Comparison of ENCODE assay signal across 18 mouse cellular contexts in the genomic region with DNA sequence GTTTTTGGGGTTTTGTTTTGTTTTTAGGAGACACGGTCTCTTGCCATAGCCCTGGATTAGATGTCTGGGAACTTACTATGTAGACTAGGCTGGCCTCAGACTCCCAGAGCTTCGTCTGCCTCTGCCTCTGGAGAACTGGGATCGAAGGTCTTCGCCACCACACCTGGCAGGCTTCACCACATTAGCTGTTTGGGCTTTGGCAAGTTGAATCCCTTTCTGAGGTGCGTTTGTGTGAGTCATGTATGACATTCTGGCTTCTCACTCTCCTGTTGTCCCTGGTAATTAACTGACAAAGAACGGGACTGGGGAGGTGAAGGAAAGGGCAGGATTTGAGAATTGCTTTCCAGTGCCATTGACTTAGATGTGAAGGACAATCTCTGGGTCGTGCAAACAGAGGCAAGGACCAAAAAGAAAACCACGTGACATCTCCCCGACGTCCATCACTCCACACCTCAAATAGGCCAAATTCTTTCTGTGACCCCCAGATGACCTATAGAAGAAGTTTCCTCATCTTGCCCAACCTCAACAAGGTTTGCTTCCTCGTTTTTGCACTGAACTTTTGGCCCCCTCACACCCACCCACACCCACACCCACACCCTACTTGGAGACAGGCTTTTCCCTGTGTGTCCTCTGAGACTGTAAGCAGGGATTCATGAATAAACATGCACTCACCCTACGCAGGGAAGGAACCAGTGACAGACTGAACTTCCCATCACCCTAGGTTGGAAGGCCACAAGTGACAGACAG. TPM values are rescaled to one million over a fixed set of nuclear protein-coding genes. Genes with fewer than 3 reads are reported as not detected.
DNase-seq lines count a peak whose midpoint lies in the region; ATAC-seq and TF ChIP-seq lines count a peak whose summit lies in the region.
"Had no signal": no experiment of that assay in that cellular context is flagged by ENCODE, and none has a peak within 500 bp of the region (broad histone marks: within the 10 kb centered on the region; RNA-seq: fewer than 3 reads in every experiment).

No protein-coding gene starts in this region.

- H3K4me1 ChIP-seq in ES-E14 (ENCODE audit: control insufficient read depth in 2 of 2, insufficient read depth in 2 of 2, low read length in 2 of 2, poor library complexity in 1 of 2) = peaks cover 8 to 11% of the 10 kb centered on the region in 2 experiments; a peak in 3 of 4 replicates
- no peaks in the 10 kb centered on the region for H3K4me1 ChIP-seq in stomach, embryonic 14.5 days (ENCODE audit: control insufficient read depth, insufficient read depth, low read length)
- H3K4me1 ChIP-seq: heart, embryonic 15.5 days; hindbrain, embryonic 10.5 days had no signal

- no peak overlapping the region for H3K9ac ChIP-seq in ES-E14 (ENCODE audit: insufficient read depth, low read depth, low read length, poor library complexity, severe bottlenecking)
- no peak overlapping the region for H3K9ac ChIP-seq in stomach, embryonic 14.5 days (replicated peaks; ENCODE audit: low read depth, low read length)
- H3K9ac ChIP-seq: heart, embryonic 15.5 days; liver, embryonic 14.5 days; neural tube, embryonic 15.5 days had no signal

- no peak overlapping the region for H3K4me2 ChIP-seq in stomach, embryonic 14.5 days (replicated peaks; ENCODE audit: low read depth, low read length)
- H3K4me2 ChIP-seq: heart, embryonic 15.5 days; neural tube, embryonic 15.5 days had no signal

- H3K27ac ChIP-seq in ES-E14 (ENCODE audit: insufficient read depth, low read depth, low read length, poor library complexity, severe bottlenecking) = peak overlapping the region; percentile 56; the same call in 1 of the 2 replicates
- H3K27ac ChIP-seq in stomach, embryonic 14.5 days (ENCODE audit: low read length) = no peak overlapping the region
- H3K27ac ChIP-seq: heart, embryonic 15.5 days; hindbrain, embryonic 10.5 days; liver, embryonic 14.5 days; neural tube, embryonic 15.5 days had no signal

- 43% methylated on average over 12 of the region's 12 CpGs for WGBS in stomach, embryonic 14.5 days

- in situ Hi-C loops in ES-E14 (cut with MboI; ENCODE audit: low sequenced_read_pairs in 2 of 2, unreplicated experiment in 2 of 2) = loop anchor here in 1 of 2 experiments (5.0 kb wide), 1 partner anchor 73 kb away; no protein-coding TSS in a partner anchor

- no peak overlapping the region for H3K4me3 ChIP-seq in ES-E14 (ENCODE audit: insufficient read depth in 1 of 2, low read depth in 1 of 2, low read length in 2 of 2, poor library complexity in 1 of 2, severe bottlenecking in 1 of 2)
- H3K4me3 ChIP-seq in stomach, embryonic 14.5 days (ENCODE audit: low read depth, low read length) = no peak overlapping the region
- H3K4me3 ChIP-seq: heart, embryonic 15.5 days; hindbrain, embryonic 10.5 days; neural tube, embryonic 15.5 days had no signal

- no peaks in the 10 kb centered on the region for H3K9me3 ChIP-seq in ES-E14 (ENCODE audit: control insufficient read depth, insufficient read depth, low read depth, low read length)
- no peaks in the 10 kb centered on the region for H3K9me3 ChIP-seq in stomach, embryonic 14.5 days (ENCODE audit: control insufficient read depth, low read depth, low read length)
- H3K9me3 ChIP-seq: heart, embryonic 15.5 days; hindbrain, embryonic 10.5 days; neural tube, embryonic 15.5 days had no signal

- no peaks in the 10 kb centered on the region for H3K36me3 ChIP-seq in ES-E14 (ENCODE audit: control insufficient read depth, insufficient read depth, low read length, poor library complexity, severe bottlenecking)
- no peaks in the 10 kb centered on the region for H3K36me3 ChIP-seq in stomach, embryonic 14.5 days (ENCODE audit: control insufficient read depth, insufficient read depth, low read length)
- H3K36me3 ChIP-seq: heart, embryonic 15.5 days; hindbrain, embryonic 10.5 days; neural tube, embryonic 15.5 days had no signal

- no peaks in the 10 kb centered on the region for H3K27me3 ChIP-seq in stomach, embryonic 14.5 days (ENCODE audit: control insufficient read depth, insufficient read depth, low read length)
- H3K27me3 ChIP-seq: CH12.LX; heart, embryonic 15.5 days; neural tube, embryonic 15.5 days; Patski had no signal

- DNase-seq in ES-E14 (ENCODE audit: low read depth, low spot score) = no peak
- DNase-seq in lung, postnatal 14 days = peak; percentile 16
- DNase-seq in layer of hippocampus, postnatal 10 days (ENCODE audit: low spot score in 2 of 2) = no peak
- DNase-seq in kidney, postnatal 36 days = no peak
- DNase-seq in frontal cortex, postnatal 36 days (ENCODE audit: low spot score in 2 of 2) = no peak
- DNase-seq: heart, adult 11 months; kidney, adult 11 months; kidney, postnatal 4 days; left cerebral cortex, postnatal 4 days; retina, postnatal 1 day had no signal

- ATAC-seq in granulocyte monocyte progenitor cell, adult 5-6 weeks (replicated peaks; ENCODE audit: poor library complexity, severe bottlenecking) = peak; percentile 21
- peak; percentile 30; the same call in 1 of the 2 replicates for ATAC-seq in stomach, embryonic 14.5 days (ENCODE audit: insufficient number of reproducible peaks, insufficient read depth, low FRiP score, low read depth)
- ATAC-seq: Patski had no signal

TF ChIP-seq in ES-E14, 5 proteins besides CTCF, POLR2A, EP300 and RAD21:
- TF ChIP-seq CHD2 (IDR thresholded peaks at IDR 0.05; ENCODE audit: low read depth, low read length) (no peak), MAFK (IDR thresholded peaks at IDR 0.05; ENCODE audit: insufficient read depth, low read depth, low read length) (no peak), HCFC1 (IDR thresholded peaks at IDR 0.05; ENCODE audit: borderline replicate concordance, insufficient read depth, low read length) (no peak), ZNF384 (IDR thresholded peaks at IDR 0.05; ENCODE audit: low read depth, low read length) (no peak), ZC3H11A (IDR thresholded peaks at IDR 0.05; ENCODE audit: borderline replicate concordance, low read depth, low read length) (no peak)

RNA-seq across cellular contexts. Expression of a gene that starts 4.8 kb away (rescaled TPM):
- total RNA-seq in ES-E14 (2012; rRNA removed) = 15.4 and 23.7 TPM in 2 replicates
- total RNA-seq in granulocyte monocyte progenitor cell, adult 5-6 weeks (2014; fragmentation: Nextera tagmentation) = 7.2 and 9.3 TPM in 2 replicates
- 1.8 and 4.3 TPM in 2 replicates for total RNA-seq in granulocyte monocyte progenitor cell, adult 5-6 weeks (2017)
- 6.5 and 8.2 TPM in 2 replicates for polyA plus RNA-seq in stomach, embryonic 14.5 days (2014; fragmentation: Nextera tagmentation; extraction: Ambion mirVana)
- 10 to 100 TPM; 15.0 to 17.3 TPM for total RNA-seq in layer of hippocampus, postnatal 10 days (2021)

RNA-seq across cellular contexts. Expression of a gene that starts 15.1 kb away (rescaled TPM):
- 21.1 and 21.2 TPM in 2 replicates for total RNA-seq in ES-E14 (2012; rRNA removed)
- total RNA-seq in granulocyte monocyte progenitor cell, adult 5-6 weeks (2014; fragmentation: Nextera tagmentation) = 12.0 and 14.8 TPM in 2 replicates
- 17.2 TPM in 2 replicates for total RNA-seq in granulocyte monocyte progenitor cell, adult 5-6 weeks (2017)
- polyA plus RNA-seq in stomach, embryonic 14.5 days (2014; fragmentation: Nextera tagmentation; extraction: Ambion mirVana) = 11.3 and 11.8 TPM in 2 replicates
- total RNA-seq in layer of hippocampus, postnatal 10 days (2021) = 10 to 100 TPM; 26.1 to 27.3 TPM
